Mouse (Mus musculus) MEL (cell line): Measurements from ENCODE around the gene Rras2. TPM values are rescaled to one million over a fixed set of nuclear protein-coding genes. Genes with fewer than 3 reads are reported as not detected.

Source experiments
- DNase-seq: peaks from one replicate; pipeline ENCODE4 v3.0.0; 2011; ENCODE audit warnings: low read depth, low spot score
- H3K27ac ChIP-seq: 2 replicates; pipeline ENCODE4 v1.5.1; 2012; ENCODE audit warnings: low read depth, mild to moderate bottlenecking, control low read depth, low read length, moderate library complexity; ENCODE audit not compliant: control insufficient read depth
- H3K27me3 ChIP-seq, 2 experiments: fragments of 150-350 bp in 1 of 2; sonication (generic) in 1 of 2; 2 replicates each; pipeline ENCODE4 v1.6.1; 2012; ENCODE audit warnings: low read length in 2 of 2, mild to moderate bottlenecking in 2 of 2, improper control_type of control experiment in 1 of 2, moderate library complexity in 1 of 2; ENCODE audit not compliant: insufficient read depth in 2 of 2, control insufficient read depth in 1 of 2
- H3K36me3 ChIP-seq, 2 experiments: 2 replicates each; pipeline ENCODE4 v1.6.1; 2012 to 2014; ENCODE audit warnings: low read length in 2 of 2, improper control_type of control experiment in 1 of 2, inconsistent platforms in 1 of 2, mild to moderate bottlenecking in 1 of 2; ENCODE audit not compliant: insufficient read depth in 2 of 2, control insufficient read depth in 1 of 2
- H3K4me1 ChIP-seq, 2 experiments: fragments of 150-350 bp in 1 of 2; sonication (generic) in 1 of 2; 2 replicates each; pipeline ENCODE4 v1.6.1; 2012; ENCODE audit warnings: low read length in 2 of 2, improper control_type of control experiment in 1 of 2, mild to moderate bottlenecking in 1 of 2; ENCODE audit not compliant: insufficient read depth in 2 of 2, control insufficient read depth in 1 of 2
- H3K4me3 ChIP-seq, 2 experiments: fragments of 150-350 bp in 1 of 2; sonication (generic) in 1 of 2; 2 replicates each; pipeline ENCODE4 v1.5.1; 2012; ENCODE audit warnings: low read depth in 2 of 2, low read length in 2 of 2, mild to moderate bottlenecking in 2 of 2, moderate library complexity in 2 of 2, control low read depth in 1 of 2, improper control_type of control experiment in 1 of 2; ENCODE audit not compliant: control insufficient read depth in 1 of 2, insufficient read depth in 1 of 2
- H3K79me2 ChIP-seq: 2 replicates; pipeline ENCODE4 v1.6.1; 2012; ENCODE audit warnings: mild to moderate bottlenecking, low read length, moderate library complexity; ENCODE audit not compliant: control insufficient read depth, poor library complexity, insufficient read depth
- H3K9ac ChIP-seq: 2 replicates; pipeline ENCODE4 v1.6.1; 2012; ENCODE audit warnings: low read depth, mild to moderate bottlenecking, control low read depth, low read length, moderate library complexity; ENCODE audit not compliant: control insufficient read depth, poor library complexity, severe bottlenecking
- H3K9me3 ChIP-seq: fragments of 150-350 bp; sonication (generic); replicated peaks from 2 replicates; pipeline ENCODE4 v1.6.1; 2012; ENCODE audit warnings: mild to moderate bottlenecking, low read length, improper control_type of control experiment, moderate library complexity; ENCODE audit not compliant: insufficient read depth
- BHLHE40 ChIP-seq: IDR thresholded peaks from 2 replicates; pipeline ENCODE4 v1.6.1; 2012; ENCODE audit warnings: low read depth, mild to moderate bottlenecking, inconsistent platforms, low read length, improper control_type of control experiment, borderline replicate concordance
- ELF1 ChIP-seq: IDR thresholded peaks from 2 replicates; pipeline ENCODE4 v1.6.1; 2014; ENCODE audit warnings: low read depth, mild to moderate bottlenecking, inconsistent platforms, low read length, improper control_type of control experiment, moderate library complexity
- GABPA ChIP-seq: IDR thresholded peaks from 2 replicates; pipeline ENCODE4 v1.6.1; 2012; ENCODE audit warnings: low read depth, mild to moderate bottlenecking, inconsistent platforms, low read length, improper control_type of control experiment, moderate library complexity
- HCFC1 ChIP-seq: IDR thresholded peaks from 2 replicates; pipeline ENCODE4 v1.6.1; 2012; ENCODE audit warnings: low read depth, mild to moderate bottlenecking, inconsistent platforms, low read length, improper control_type of control experiment, moderate library complexity
- JUND ChIP-seq: IDR thresholded peaks from 2 replicates; pipeline ENCODE4 v1.6.1; 2011; ENCODE audit warnings: low read depth, mild to moderate bottlenecking, improper control_type of control experiment, low read length
- KAT2A ChIP-seq: conservative IDR thresholded peaks from 2 replicates; pipeline ENCODE4 v1.6.1; 2012; ENCODE audit warnings: low read depth, low read length, improper control_type of control experiment, inconsistent platforms
- MYB ChIP-seq: IDR thresholded peaks from 2 replicates; pipeline ENCODE4 v1.6.1; 2011; ENCODE audit warnings: mild to moderate bottlenecking, low read depth, low read length, improper control_type of control experiment
- MYC ChIP-seq: IDR thresholded peaks from 2 replicates; pipeline ENCODE4 v1.6.1; 2011; ENCODE audit warnings: low read depth, mild to moderate bottlenecking, low read length, improper control_type of control experiment, moderate library complexity
- NELFE ChIP-seq: IDR thresholded peaks from 2 replicates; pipeline ENCODE4 v1.6.1; 2011; ENCODE audit warnings: low read depth, low read length, improper control_type of control experiment
- NRF1 ChIP-seq: IDR thresholded peaks from 2 replicates; pipeline ENCODE4 v1.6.1; 2014; ENCODE audit warnings: low read depth, mild to moderate bottlenecking, inconsistent platforms, low read length, improper control_type of control experiment, moderate library complexity; ENCODE audit not compliant: poor library complexity, insufficient read depth, severe bottlenecking
- POLR2AphosphoS2 ChIP-seq: IDR thresholded peaks from 2 replicates; pipeline ENCODE4 v1.6.1; 2011; ENCODE audit warnings: low read length, improper control_type of control experiment
- POLR2AphosphoS5 ChIP-seq: IDR thresholded peaks from 2 replicates; pipeline ENCODE4 v1.6.1; 2012; ENCODE audit warnings: low read depth, borderline replicate concordance, mild to moderate bottlenecking, inconsistent platforms, low read length, moderate library complexity, mixed read lengths
- RCOR1 ChIP-seq: IDR thresholded peaks from 2 replicates; pipeline ENCODE4 v1.6.1; 2012; ENCODE audit warnings: low read depth, mild to moderate bottlenecking, inconsistent platforms, low read length, improper control_type of control experiment
- SIN3A ChIP-seq: IDR thresholded peaks from 2 replicates; pipeline ENCODE4 v1.6.1; 2012; ENCODE audit warnings: low read length, improper control_type of control experiment, inconsistent platforms
- SMC3 ChIP-seq: IDR thresholded peaks from 2 replicates; pipeline ENCODE4 v1.6.1; 2011; ENCODE audit warnings: low read depth, low read length, improper control_type of control experiment
- TAL1 ChIP-seq: IDR thresholded peaks from 2 replicates; pipeline ENCODE4 v1.6.1; 2012; ENCODE audit warnings: mild to moderate bottlenecking, inconsistent platforms, low read length, moderate library complexity, mixed read lengths
- TCF12 ChIP-seq: IDR thresholded peaks from 2 replicates; pipeline ENCODE4 v1.6.1; 2014; ENCODE audit warnings: low read depth, mild to moderate bottlenecking, inconsistent platforms, low read length, improper control_type of control experiment, moderate library complexity
- USF2 ChIP-seq, 2 experiments: IDR thresholded peaks; 2 replicates each; pipeline ENCODE4 v1.6.1; 2011 to 2012; ENCODE audit warnings: improper control_type of control experiment in 2 of 2, low read length in 2 of 2, borderline replicate concordance in 1 of 2, inconsistent platforms in 1 of 2, low read depth in 1 of 2, mild to moderate bottlenecking in 1 of 2; ENCODE audit not compliant: insufficient read depth in 1 of 2
- polyA plus RNA-seq, 2 experiments: library from polyadenylated mRNA; stranded (reverse) in 1 of 2; unstranded in 1 of 2; fragments of >175 nt in 1 of 2; fragments of >200 nt in 1 of 2; gene quantifications; 2 replicates each; pipeline versions ENCODE4 v1.2.1 to v1.2.4; 2012; ENCODE audit warnings: low replicate concordance in 2 of 2, low read depth in 1 of 2; ENCODE audit not compliant: insufficient read length in 2 of 2, insufficient read depth in 1 of 2, missing spikeins in 1 of 2
- total RNA-seq: library from RNA; depleted of rRNA; stranded (reverse); fragments of 300-350 nt; gene quantifications from 2 replicates; pipeline ENCODE4 v1.2.3, GENCODE M21; 2012

Rras2 gene
- total and polyA plus RNA-seq, 3 experiments, result not detected

GRCm38 (mm10) chr7:114020057-114020703 lies 97.4 kb downstream of the Rras2 start:
- Histone ChIP-seq H3K4me1 (no peaks in the 10 kb centered on the region), H3K36me3 (no peaks in the 10 kb centered on the region), H3K4me3 (no peak overlapping the region), H3K27ac (no peak overlapping the region), H3K27me3 (no peaks in the 10 kb centered on the region), H3K9ac (no peak overlapping the region), H3K79me2 (no peaks in the 10 kb centered on the region), H3K9me3 (no peaks in the 10 kb centered on the region)
- TF ChIP-seq JUND (no peak), MYC (no peak), BHLHE40 (no peak), SMC3 (no peak), RCOR1 (no peak), POLR2AphosphoS2 (no peak)
- no peak for DNase-seq

- H3K9ac ChIP-seq, result no peak overlapping the region
- no peaks in the 10 kb centered on the region for H3K9me3 ChIP-seq
- TF ChIP-seq ELF1, result no peak
- no peak for TF ChIP-seq TCF12
- no peak for TF ChIP-seq MYB
- TF ChIP-seq USF2 (IDR thresholded peaks at IDR 0.05; ENCODE audit: borderline replicate concordance in 1 of 2, insufficient read depth in 1 of 2, low read depth in 1 of 2, low read length in 2 of 2), result no peak
- TF ChIP-seq GABPA, result no peak
- no peak for TF ChIP-seq POLR2AphosphoS5
- TF ChIP-seq KAT2A, result no peak
- no peak for TF ChIP-seq NRF1
- no peak for TF ChIP-seq HCFC1
- TF ChIP-seq NELFE, result no peak
- no peak for TF ChIP-seq MYC
- TF ChIP-seq SIN3A, result no peak
- TF ChIP-seq TAL1, result no peak
- H3K27ac ChIP-seq, result no peak overlapping the region
- no peaks in the 10 kb centered on the region for H3K27me3 ChIP-seq
- no peaks in the 10 kb centered on the region for H3K79me2 ChIP-seq
- no peaks in the 10 kb centered on the region for H3K36me3 ChIP-seq
- H3K4me1 ChIP-seq, result no peaks in the 10 kb centered on the region
- H3K4me3 ChIP-seq, result no peak overlapping the region
- DNase-seq, result no peak
These were observed 98.7 kb downstream of the Rras2 start for GRCm38 (mm10) chr7:114018861-114019260.
